Mouse (Mus musculus) lung, adult 2 months (tissue): ENCODE data around the gene Hirip3.
A peak's percentile ranks its signal among the peaks of the same experiment; 100 is the strongest.

ENCODE experiments used
- CTCF ChIP-seq: fragments of 200-500 bp; IDR thresholded peaks from 2 replicates; pipeline ENCODE4 v1.5.1; 2011; ENCODE audit warnings: mild to moderate bottlenecking, low read length, control low read depth; ENCODE audit not compliant: insufficient read depth
- POLR2A ChIP-seq: fragments of 200-500 bp; IDR thresholded peaks from 2 replicates; pipeline ENCODE4 v1.6.1; 2011; ENCODE audit warnings: low read depth, mild to moderate bottlenecking, control low read depth, low read length, borderline replicate concordance; ENCODE audit errors: extremely low read depth

DNA sequence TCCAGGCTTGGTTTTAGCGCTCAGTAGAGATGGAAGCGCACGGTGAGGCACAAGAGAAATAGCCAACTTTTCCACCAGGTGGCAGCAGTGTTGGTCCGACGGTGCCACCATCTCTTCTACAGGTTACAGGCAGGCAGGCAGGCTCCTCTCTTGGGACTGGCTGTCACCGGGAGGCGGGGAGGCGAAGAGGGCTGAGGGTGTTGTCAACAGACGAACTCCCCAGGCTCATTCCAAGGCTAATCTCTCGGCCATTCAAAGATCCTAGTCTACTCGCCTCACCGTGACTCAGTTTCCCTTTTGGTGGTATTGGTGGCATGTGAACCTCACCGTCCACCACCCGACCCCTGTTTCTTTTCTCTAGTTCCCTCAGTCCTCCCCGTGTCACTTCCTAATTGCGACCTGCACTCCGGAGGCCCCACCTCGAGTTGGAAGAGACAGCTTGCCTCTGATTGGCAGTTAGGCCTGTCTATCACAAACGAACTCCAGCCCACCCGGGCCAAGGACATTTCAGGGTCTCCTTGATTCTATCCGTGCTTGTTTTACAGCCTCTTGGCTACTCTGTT is 29.7 kb upstream of the Hirip3 start:
- TF ChIP-seq CTCF, result peak; percentile 95
- TF ChIP-seq POLR2A, result no peak
